Mouse (Mus musculus): ENCODE data around the gene Acad12.
"Not testable (repeated sequence)": the region's sequence is repeated elsewhere in the genome, so short reads cannot be mapped to it uniquely, and the experiment has no call there.

Acad12 gene

GRCm38 (mm10) chr5:121618592-121619513 is at the start of gene Acad12:
Acad12 (minus strand) TSS chr5:121618938.
- DNase-seq (ENCODE audit: low spot score) = peak; percentile 73

GRCm38 (mm10) chr5:121668411-121668810 is 49.7 kb upstream of the Acad12 start:
- no peak for DNase-seq (ENCODE audit: low spot score)

- DNase-seq (ENCODE audit: low spot score) = no peak
These were observed 48.3 kb upstream of the Acad12 start for GRCm38 (mm10) chr5:121667067-121667466.

- DNase-seq (ENCODE audit: low spot score) = no peak
These were observed 46.2 kb upstream of the Acad12 start for GRCm38 (mm10) chr5:121664971-121665370.

GRCm38 (mm10) chr5:121664078-121664477 is 45.3 kb upstream of the Acad12 start:
- no peak for DNase-seq (ENCODE audit: low spot score)

GRCm38 (mm10) chr5:121663456-121663855 is 44.7 kb upstream of the Acad12 start:
- DNase-seq (ENCODE audit: low spot score) = no peak

- no peak for DNase-seq (ENCODE audit: low spot score)
These were observed 42.8 kb upstream of the Acad12 start for GRCm38 (mm10) chr5:121661494-121661893.

GRCm38 (mm10) chr5:121660897-121661254 is 42.1 kb upstream of the Acad12 start:
- no peak for DNase-seq (ENCODE audit: low spot score)

- peak; percentile 93 for DNase-seq (ENCODE audit: low spot score)
These were observed 41.5 kb upstream of the Acad12 start, which contains the start of the genes Acad10 and Brap for GRCm38 (mm10) chr5:121660059-121660896. Acad10 (minus strand) TSS chr5:121660514. Brap (plus strand) TSS chr5:121660563.

- DNase-seq (ENCODE audit: low spot score) = not testable (repeated sequence)
These were observed 38.9 kb upstream of the Acad12 start for GRCm38 (mm10) chr5:121657656-121658055.

GRCm38 (mm10) chr5:121656866-121657265 is 38.1 kb upstream of the Acad12 start:
- not testable (repeated sequence) for DNase-seq (ENCODE audit: low spot score)

GRCm38 (mm10) chr5:121654526-121654925 is 35.8 kb upstream of the Acad12 start:
- no peak for DNase-seq (ENCODE audit: low spot score)

GRCm38 (mm10) chr5:121649134-121649533 is 30.4 kb upstream of the Acad12 start:
- no peak for DNase-seq (ENCODE audit: low spot score)

- no peak for DNase-seq (ENCODE audit: low spot score)
These were observed 20.9 kb upstream of the Acad12 start for GRCm38 (mm10) chr5:121639601-121640000.

GRCm38 (mm10) chr5:121637296-121637695 is 18.6 kb upstream of the Acad12 start:
- no peak for DNase-seq (ENCODE audit: low spot score)

- DNase-seq (ENCODE audit: low spot score) = no peak
These were observed 15.9 kb upstream of the Acad12 start for GRCm38 (mm10) chr5:121634668-121635067.

GRCm38 (mm10) chr5:121632804-121633203 is 14.1 kb upstream of the Acad12 start:
- DNase-seq (ENCODE audit: low spot score) = no peak

- DNase-seq (ENCODE audit: low spot score) = not testable (repeated sequence)
These were observed 12.4 kb upstream of the Acad12 start for GRCm38 (mm10) chr5:121631106-121631647.

GRCm38 (mm10) chr5:121627871-121628270 is 9.1 kb upstream of the Acad12 start:
- peak; percentile 70 for DNase-seq (ENCODE audit: low spot score)

GRCm38 (mm10) chr5:121623241-121623640 is 4.5 kb upstream of the Acad12 start:
- no peak for DNase-seq (ENCODE audit: low spot score)

GRCm38 (mm10) chr5:121621102-121621501 is 2.4 kb upstream of the Acad12 start:
- no peak for DNase-seq (ENCODE audit: low spot score)

GRCm38 (mm10) chr5:121614921-121615320 is 3.8 kb downstream of the Acad12 start:
- DNase-seq (ENCODE audit: low spot score) = not testable (repeated sequence)

All from ovary, postnatal 14 days (tissue).